Mouse (Mus musculus): ENCODE results near the gene Cope. TPM values are rescaled to one million over a fixed set of nuclear protein-coding genes. Genes with fewer than 3 reads are reported as not detected.

Cope gene
- polyA plus RNA-seq, 1 experiment = 129 TPM

DNA sequence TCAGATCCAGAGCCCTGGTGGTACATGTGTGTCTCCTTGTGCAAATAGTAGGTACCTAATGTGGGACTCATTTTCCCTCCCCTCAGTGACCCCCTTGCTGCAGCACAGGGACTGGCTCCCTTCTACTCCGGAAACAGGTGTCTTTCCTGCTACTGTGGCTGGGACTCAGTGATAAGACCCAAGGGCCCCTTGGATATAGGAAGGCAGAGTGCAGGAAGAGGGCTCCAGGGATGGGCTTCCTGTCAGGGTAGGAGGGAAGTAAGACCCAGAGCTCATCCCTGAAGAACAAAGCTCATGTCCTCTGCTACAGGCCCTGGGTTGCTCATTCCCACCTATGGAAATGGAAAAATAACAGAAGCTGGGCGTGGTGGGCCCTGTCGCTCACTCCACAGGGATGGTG lies 25.8 kb upstream of the Cope start:
- Histone ChIP-seq H3K4me1 (ENCODE audit: control insufficient read depth, insufficient read depth, low read length) (no peaks in the 10 kb centered on the region), H3K27ac (ENCODE audit: insufficient read depth, low read length) (no peak overlapping the region)

DNA sequence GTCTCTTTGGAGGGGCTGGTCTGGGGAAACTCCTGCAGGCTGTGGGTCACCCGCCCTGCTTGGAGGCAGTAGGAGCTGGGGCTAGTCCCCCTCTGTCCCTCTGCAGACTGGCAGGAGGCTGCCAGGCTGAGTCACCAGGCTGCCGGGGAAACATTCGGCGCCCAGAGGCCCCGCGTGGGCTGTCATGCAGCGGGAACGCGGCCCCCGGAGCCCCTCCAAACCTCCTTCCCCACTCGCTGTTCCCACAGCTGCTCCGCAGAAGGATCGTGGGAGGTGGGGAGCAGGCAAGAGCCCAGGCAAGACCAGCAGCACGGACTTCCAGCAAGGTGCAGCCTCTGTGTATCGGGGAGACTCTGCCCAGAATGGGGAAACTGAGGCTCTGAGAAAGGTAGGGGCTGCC lies 24.1 kb upstream of the Cope start:
- no peak overlapping the region for H3K4me3 ChIP-seq (ENCODE audit: insufficient read depth, low read length)
- H3K27ac ChIP-seq (ENCODE audit: insufficient read depth, low read length) = no peak overlapping the region
- no peak for TF ChIP-seq POLR2A (IDR thresholded peaks at IDR 0.05; ENCODE audit: low read depth, low read length)
- no peak for TF ChIP-seq CTCF (IDR thresholded peaks at IDR 0.05; ENCODE audit: borderline replicate concordance, insufficient read depth, low read length)
- H3K4me1 ChIP-seq (ENCODE audit: control insufficient read depth, insufficient read depth, low read length) = no peaks in the 10 kb centered on the region

More for the DNA sequence above, 25.8 kb upstream of the Cope start:
- H3K4me3 ChIP-seq (ENCODE audit: insufficient read depth, low read length) = no peak overlapping the region
- TF ChIP-seq POLR2A (IDR thresholded peaks at IDR 0.05; ENCODE audit: low read depth, low read length) = no peak
- no peak for TF ChIP-seq CTCF (IDR thresholded peaks at IDR 0.05; ENCODE audit: borderline replicate concordance, insufficient read depth, low read length)

DNA sequence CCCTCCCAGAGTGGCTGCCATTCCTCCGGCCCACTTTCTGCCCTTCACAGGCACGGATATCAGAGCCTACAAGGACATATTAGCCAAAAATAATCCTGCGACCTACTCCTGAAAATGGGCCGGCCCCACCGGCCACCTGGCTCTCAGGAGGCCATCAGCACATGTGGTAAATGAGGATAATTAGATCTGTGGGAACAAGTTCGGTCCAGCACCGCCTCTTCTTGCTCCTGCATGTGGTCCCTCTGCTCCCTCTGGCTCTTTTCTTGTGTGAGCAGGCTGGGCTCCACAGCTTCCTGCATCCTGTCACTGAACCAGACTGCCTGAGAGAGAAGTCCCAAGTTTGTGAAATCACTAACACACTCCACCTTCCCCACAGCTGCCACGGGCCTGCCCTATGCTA lies 23.1 kb upstream of the Cope start:
- Histone ChIP-seq H3K4me3 (ENCODE audit: insufficient read depth, low read length) (no peak overlapping the region), H3K27ac (ENCODE audit: insufficient read depth, low read length) (no peak overlapping the region), H3K4me1 (ENCODE audit: control insufficient read depth, insufficient read depth, low read length) (no peaks in the 10 kb centered on the region)
- TF ChIP-seq POLR2A (IDR thresholded peaks at IDR 0.05; ENCODE audit: low read depth, low read length) (no peak), CTCF (IDR thresholded peaks at IDR 0.05; ENCODE audit: borderline replicate concordance, insufficient read depth, low read length) (no peak)

DNA sequence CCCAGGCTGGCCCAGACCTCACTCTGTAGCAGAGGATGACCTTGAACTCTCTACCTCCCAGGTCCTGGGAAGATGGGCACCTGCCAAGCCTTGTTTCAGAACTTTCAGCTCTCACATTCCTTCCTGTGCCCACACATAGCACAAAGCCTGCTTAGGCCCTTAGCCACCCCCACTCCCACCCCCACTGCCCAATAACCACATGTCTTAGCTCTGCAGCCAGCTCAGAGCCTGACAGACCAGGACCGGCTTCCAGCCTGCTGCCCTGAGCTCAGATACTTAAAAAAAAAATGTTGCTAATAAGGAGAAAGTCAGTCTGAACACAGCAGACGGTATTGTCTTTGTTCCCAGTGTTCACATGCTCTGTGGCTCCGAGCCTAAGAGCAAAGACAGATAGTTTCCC lies 21.3 kb upstream of the Cope start:
- Histone ChIP-seq H3K4me3 (ENCODE audit: insufficient read depth, low read length) (no peak overlapping the region), H3K27ac (ENCODE audit: insufficient read depth, low read length) (no peak overlapping the region), H3K4me1 (ENCODE audit: control insufficient read depth, insufficient read depth, low read length) (no peaks in the 10 kb centered on the region)
- TF ChIP-seq CTCF (IDR thresholded peaks at IDR 0.05; ENCODE audit: borderline replicate concordance, insufficient read depth, low read length) = no peak
- TF ChIP-seq POLR2A (IDR thresholded peaks at IDR 0.05; ENCODE audit: low read depth, low read length) = no peak

DNA sequence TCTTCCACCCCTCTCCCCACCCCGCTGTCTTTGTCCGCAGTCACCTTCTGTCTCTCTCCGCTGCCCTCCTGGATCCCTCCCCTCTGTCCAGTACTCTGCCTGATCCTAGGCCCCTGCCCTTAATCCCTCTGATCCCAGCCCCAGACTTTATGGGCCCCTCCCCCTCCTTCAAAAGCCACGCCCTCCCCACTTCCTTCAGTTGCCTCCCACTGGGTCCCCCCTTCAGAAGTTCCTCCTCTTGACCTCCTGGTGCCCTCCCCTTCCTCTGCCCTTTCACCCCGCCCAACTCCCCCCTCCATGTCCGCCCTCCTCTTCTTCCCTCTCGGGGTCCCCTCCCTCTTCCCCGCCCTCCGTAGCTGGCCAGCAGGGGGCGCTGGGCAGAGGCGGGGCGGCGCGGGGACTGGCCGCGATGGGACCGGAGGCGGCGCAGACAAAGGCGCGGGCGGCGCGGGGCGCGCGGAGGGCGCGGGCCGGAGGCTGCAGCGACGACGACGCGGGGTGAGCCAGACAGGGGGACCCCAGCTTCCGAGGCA lies 19.6 kb upstream of the Cope start, which contains the start of gene Homer3:
Gene Homer3 (plus strand): TSS at position 225 of the 533 bp plus-strand sequence.
- no peaks in the 10 kb centered on the region for H3K4me1 ChIP-seq (ENCODE audit: control insufficient read depth, insufficient read depth, low read length)
- H3K4me3 ChIP-seq (ENCODE audit: insufficient read depth, low read length) = peak within 1 kb of the TSS; percentile 70
- TF ChIP-seq CTCF (IDR thresholded peaks at IDR 0.05; ENCODE audit: borderline replicate concordance, insufficient read depth, low read length) (peak; percentile 44; the same call in 1 of the 2 replicates), POLR2A (IDR thresholded peaks at IDR 0.05; ENCODE audit: low read depth, low read length) (peak; percentile 77)
- peak within 1 kb of the TSS; percentile 29 for H3K27ac ChIP-seq (ENCODE audit: insufficient read depth, low read length)

DNA sequence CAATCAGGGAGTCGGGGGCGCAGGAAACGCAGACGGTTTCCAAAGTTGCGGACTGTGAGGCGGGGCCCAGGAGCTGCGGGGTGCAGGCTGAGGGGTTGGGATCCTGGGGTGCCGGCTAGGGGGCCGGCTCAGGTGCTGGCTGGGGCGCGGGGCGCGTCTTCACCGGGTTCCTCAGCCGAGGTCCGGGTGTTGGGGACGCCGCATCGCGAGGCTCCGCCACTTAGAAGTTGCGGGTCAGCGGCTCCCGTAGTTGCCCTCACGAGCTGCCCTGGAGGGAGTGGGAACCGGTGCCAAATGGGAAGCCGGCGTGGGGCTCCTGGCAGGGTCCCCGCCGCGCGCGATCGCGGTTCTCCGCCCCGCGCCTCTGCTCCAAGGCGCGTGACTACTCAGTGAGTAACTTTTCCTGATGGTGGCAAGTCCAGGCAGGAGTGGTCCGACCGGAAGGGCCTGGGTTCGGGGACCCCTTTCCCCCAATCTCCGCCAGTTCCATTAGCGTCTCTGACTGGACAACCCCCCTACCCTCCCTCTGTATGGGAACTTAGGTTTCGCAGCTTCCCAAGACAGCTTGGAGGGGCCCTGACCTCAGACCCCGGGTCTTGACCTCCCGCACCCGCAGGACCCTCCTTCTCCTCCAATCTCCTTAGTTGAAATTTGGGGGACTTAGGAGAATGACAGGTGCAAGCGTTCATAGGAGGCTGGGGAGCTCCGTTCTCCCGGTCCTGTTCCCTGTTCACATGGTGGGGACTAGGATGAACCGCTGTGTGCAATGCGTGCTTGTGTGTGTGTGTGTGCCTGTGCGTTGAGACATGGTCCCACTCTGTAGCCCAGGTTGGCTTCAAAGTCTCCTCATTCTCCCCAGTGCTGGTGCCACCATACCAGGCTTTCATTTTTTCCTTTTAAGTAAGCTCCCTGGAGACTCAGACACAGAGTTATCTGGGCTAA lies 18.9 kb upstream of the Cope start:
- H3K4me1 ChIP-seq (ENCODE audit: control insufficient read depth, insufficient read depth, low read length) = no peaks in the 10 kb centered on the region
- peak overlapping the region; percentile 29 for H3K27ac ChIP-seq (ENCODE audit: insufficient read depth, low read length)
- H3K4me3 ChIP-seq (ENCODE audit: insufficient read depth, low read length) = peak overlapping the region; percentile 70
- TF ChIP-seq POLR2A (IDR thresholded peaks at IDR 0.05; ENCODE audit: low read depth, low read length) (peak; percentile 7; the same call in 1 of the 2 replicates), CTCF (IDR thresholded peaks at IDR 0.05; ENCODE audit: borderline replicate concordance, insufficient read depth, low read length) (no peak)

DNA sequence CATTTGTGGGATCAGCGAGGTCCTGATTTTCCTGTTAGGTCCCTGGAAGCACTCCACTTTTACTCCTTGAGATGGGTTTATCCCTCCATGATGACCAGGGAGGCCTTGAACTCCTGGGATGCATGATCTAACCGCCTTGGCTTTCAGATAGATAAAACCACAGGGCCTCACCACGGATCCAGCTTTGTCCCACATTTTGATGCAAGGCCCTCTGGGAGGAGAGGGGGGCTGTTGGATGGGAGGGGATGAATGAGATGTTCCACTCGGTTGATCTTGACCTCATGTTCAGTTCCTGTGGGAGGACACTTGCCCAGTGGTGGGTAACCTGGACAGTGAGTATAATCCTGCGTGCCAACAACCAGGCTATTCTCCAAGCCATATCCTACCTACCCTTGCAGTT lies 17.9 kb upstream of the Cope start:
- TF ChIP-seq POLR2A (IDR thresholded peaks at IDR 0.05; ENCODE audit: low read depth, low read length) (no peak), CTCF (IDR thresholded peaks at IDR 0.05; ENCODE audit: borderline replicate concordance, insufficient read depth, low read length) (no peak)
- H3K4me3 ChIP-seq (ENCODE audit: insufficient read depth, low read length) = peak overlapping the region; percentile 7; the same call in 1 of the 2 replicates

DNA sequence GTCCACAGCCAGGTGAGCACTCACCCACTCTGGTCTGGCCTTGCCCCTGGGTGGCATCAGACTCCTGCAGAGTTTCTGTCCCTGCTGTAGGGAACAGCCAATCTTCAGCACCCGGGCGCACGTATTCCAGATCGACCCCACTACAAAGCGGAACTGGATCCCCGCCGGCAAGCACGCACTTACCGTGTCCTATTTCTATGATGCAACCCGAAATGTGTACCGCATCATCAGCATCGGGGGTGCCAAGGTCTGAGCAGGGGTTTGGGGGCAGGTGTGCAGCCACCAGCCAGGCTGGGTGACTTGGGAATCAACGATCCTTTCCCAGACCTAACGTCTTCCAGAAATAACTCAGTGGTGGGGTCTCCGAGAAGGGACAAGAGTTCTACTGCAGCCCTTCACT lies 17.0 kb upstream of the Cope start:
- H3K27ac ChIP-seq (ENCODE audit: insufficient read depth, low read length) = no peak overlapping the region
- no peak for TF ChIP-seq CTCF (IDR thresholded peaks at IDR 0.05; ENCODE audit: borderline replicate concordance, insufficient read depth, low read length)
- no peak for TF ChIP-seq POLR2A (IDR thresholded peaks at IDR 0.05; ENCODE audit: low read depth, low read length)
- H3K4me1 ChIP-seq (ENCODE audit: control insufficient read depth, insufficient read depth, low read length) = no peaks in the 10 kb centered on the region
- no peak overlapping the region for H3K4me3 ChIP-seq (ENCODE audit: insufficient read depth, low read length)

More for the DNA sequence above, 17.9 kb upstream of the Cope start:
- no peaks in the 10 kb centered on the region for H3K4me1 ChIP-seq (ENCODE audit: control insufficient read depth, insufficient read depth, low read length)
- H3K27ac ChIP-seq (ENCODE audit: insufficient read depth, low read length) = no peak overlapping the region

DNA sequence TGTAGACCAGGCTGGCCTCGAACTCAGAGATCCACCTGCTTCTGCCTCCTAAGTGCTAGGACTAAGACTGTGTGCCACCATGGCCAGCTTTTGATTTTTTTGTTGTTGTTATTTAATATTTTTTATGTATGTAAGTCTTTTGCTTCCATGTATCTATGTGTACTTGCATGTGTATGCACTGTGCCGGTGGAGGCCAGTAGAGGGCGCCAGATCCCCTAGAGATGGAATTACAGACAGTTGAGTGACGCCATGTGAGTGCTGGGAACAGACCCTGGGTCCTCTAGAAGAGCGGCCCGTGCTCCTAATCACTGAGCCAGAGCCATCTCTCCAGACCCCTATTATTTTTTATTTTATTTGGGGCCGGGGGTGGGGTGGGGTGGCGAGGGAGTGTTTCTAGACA lies 15.6 kb upstream of the Cope start:
- no peak overlapping the region for H3K27ac ChIP-seq (ENCODE audit: insufficient read depth, low read length)
- no peaks in the 10 kb centered on the region for H3K4me1 ChIP-seq (ENCODE audit: control insufficient read depth, insufficient read depth, low read length)
- H3K4me3 ChIP-seq (ENCODE audit: insufficient read depth, low read length) = no peak overlapping the region
- TF ChIP-seq POLR2A (IDR thresholded peaks at IDR 0.05; ENCODE audit: low read depth, low read length) = no peak
- TF ChIP-seq CTCF (IDR thresholded peaks at IDR 0.05; ENCODE audit: borderline replicate concordance, insufficient read depth, low read length) = peak; percentile 47; the same call in 1 of the 2 replicates

DNA sequence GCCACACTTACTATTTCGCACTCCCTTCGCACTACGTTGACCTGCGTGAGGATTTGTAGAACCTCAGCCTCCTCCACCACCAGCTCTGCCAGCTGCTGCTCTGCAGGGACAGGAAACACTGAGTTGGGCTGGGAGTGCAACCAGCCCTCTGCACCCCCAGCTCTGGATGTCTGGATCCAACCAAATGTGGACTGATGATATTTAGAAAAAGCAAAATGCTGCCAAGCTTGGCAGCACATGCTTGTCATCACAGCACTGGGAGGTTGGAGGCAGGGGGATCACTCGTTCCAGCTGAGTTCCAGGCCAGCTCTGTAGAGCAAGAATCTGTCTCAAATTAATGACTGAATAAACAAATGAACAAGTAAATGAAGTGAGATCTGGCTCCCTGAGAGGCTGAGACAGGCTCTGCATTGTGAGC lies 8.3 kb upstream of the Cope start:
- H3K27ac ChIP-seq (ENCODE audit: insufficient read depth, low read length) = no peak overlapping the region
- H3K4me3 ChIP-seq (ENCODE audit: insufficient read depth, low read length) = no peak overlapping the region
- H3K4me1 ChIP-seq (ENCODE audit: control insufficient read depth, insufficient read depth, low read length) = no peaks in the 10 kb centered on the region
- TF ChIP-seq CTCF (IDR thresholded peaks at IDR 0.05; ENCODE audit: borderline replicate concordance, insufficient read depth, low read length) (no peak), POLR2A (IDR thresholded peaks at IDR 0.05; ENCODE audit: low read depth, low read length) (peak; percentile 27; the same call in 1 of the 2 replicates)
